Mouse (Mus musculus): Measurements from ENCODE around the gene Rnf130. TPM values are rescaled to one million over a fixed set of nuclear protein-coding genes. Genes with fewer than 3 reads are reported as not detected.

Rnf130 gene
- polyA plus RNA-seq, 1 experiment from 2014 or later, result 75.0 TPM

DNA sequence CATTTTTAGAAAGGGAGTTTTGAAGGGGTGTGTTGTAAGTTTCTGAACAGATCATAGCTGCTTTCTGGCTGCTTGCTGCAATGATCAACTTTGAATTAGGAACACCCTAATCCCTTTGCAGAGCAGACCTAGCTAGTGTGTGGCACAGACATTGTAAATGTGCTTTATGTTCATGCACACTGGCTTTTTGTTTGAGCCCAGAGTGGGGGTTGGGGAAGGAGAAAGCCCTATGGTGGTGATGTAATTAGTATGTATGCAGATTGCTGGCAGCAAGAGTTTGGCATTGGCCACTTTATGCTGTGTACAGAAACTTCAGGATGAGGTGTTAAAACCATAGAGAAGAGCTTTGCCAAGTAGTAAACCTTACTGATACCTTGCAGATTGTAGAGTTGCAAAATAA lies 3.3 kb downstream of the Rnf130 start:
- Histone ChIP-seq H3K4me3 (ENCODE audit: low read depth, low read length) (no peak overlapping the region), H3K9me3 (ENCODE audit: low read length) (no peaks in the 10 kb centered on the region), H3K4me1 (ENCODE audit: insufficient read depth) (peaks cover 41% of the 10 kb centered on the region), H3K27me3 (ENCODE audit: insufficient read depth, low read length) (no peaks in the 10 kb centered on the region), H3K4me2 (ENCODE audit: low read depth, low read length) (no peak overlapping the region), H3K27ac (ENCODE audit: low read depth) (no peak overlapping the region), H3K36me3 (replicated peaks; ENCODE audit: insufficient read depth, low read length) (no peaks in the 10 kb centered on the region), H3K9ac (replicated peaks) (no peak overlapping the region)
- ATAC-seq (no peak), DNase-seq (no peak)
- TF ChIP-seq EP300 (IDR thresholded peaks at IDR 0.05; ENCODE audit: low read depth) (no peak), CTCF (IDR thresholded peaks at IDR 0.05; ENCODE audit: low read depth) (no peak)

DNA sequence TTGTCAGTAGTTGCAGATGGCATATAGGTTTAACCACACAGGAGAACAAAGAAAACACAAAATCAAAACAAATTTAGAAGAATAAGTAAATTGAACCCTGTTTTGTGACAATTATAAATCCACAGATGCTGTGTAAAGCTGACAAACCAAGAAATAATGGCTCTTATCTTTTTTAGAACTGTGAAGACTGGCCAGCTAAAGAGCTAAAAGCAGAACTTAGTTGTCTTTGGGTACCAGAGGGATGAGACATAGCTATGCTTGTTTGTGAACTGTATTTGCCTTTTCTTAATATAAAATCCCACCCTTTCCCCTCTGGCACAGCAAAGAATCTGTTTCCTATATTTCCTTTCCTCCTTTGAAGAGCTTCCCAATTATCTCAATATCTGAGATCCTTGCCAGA lies 9.0 kb downstream of the Rnf130 start:
- ATAC-seq (no peak), DNase-seq (no peak)
- Histone ChIP-seq H3K4me1 (ENCODE audit: insufficient read depth) (peaks cover 34% of the 10 kb centered on the region), H3K27ac (ENCODE audit: low read depth) (no peak overlapping the region), H3K4me2 (ENCODE audit: low read depth, low read length) (no peak overlapping the region), H3K4me3 (ENCODE audit: low read depth, low read length) (no peak overlapping the region), H3K36me3 (replicated peaks; ENCODE audit: insufficient read depth, low read length) (no peaks in the 10 kb centered on the region), H3K27me3 (ENCODE audit: insufficient read depth, low read length) (no peaks in the 10 kb centered on the region), H3K9me3 (ENCODE audit: low read length) (no peaks in the 10 kb centered on the region), H3K9ac (replicated peaks) (no peak overlapping the region)
- TF ChIP-seq EP300 (IDR thresholded peaks at IDR 0.05; ENCODE audit: low read depth) (no peak), CTCF (IDR thresholded peaks at IDR 0.05; ENCODE audit: low read depth) (no peak)

DNA sequence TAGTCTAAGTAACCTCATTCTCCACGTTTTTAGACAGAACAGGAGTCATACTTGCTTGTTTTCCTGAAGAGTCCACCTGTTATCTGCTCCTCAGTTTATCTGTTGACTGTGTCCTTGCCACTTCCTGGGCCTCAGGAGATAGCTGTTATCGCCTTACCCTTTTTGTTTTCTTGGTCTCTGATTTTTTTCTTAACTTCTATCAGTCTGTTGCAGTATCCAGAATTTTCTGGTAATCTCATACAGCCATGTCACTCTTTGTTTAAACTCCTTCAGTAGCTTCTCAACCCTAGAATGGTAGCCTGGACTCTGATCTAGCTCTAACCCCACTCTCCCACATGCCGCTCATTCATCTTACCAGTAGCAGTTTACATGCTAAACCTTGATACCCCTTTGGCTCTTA lies 10.6 kb downstream of the Rnf130 start:
- H3K4me2 ChIP-seq (ENCODE audit: low read depth, low read length), result no peak overlapping the region
- 35% methylated on average over 3 of the region's 3 CpGs for WGBS (ENCODE audit: insufficient replicate concordance)
- H3K27me3 ChIP-seq (ENCODE audit: insufficient read depth, low read length), result no peaks in the 10 kb centered on the region
- H3K27ac ChIP-seq (ENCODE audit: low read depth), result no peak overlapping the region
- no peaks in the 10 kb centered on the region for H3K9me3 ChIP-seq (ENCODE audit: low read length)
- peaks cover 31% of the 10 kb centered on the region for H3K4me1 ChIP-seq (ENCODE audit: insufficient read depth)
- TF ChIP-seq EP300 (IDR thresholded peaks at IDR 0.05; ENCODE audit: low read depth), result peak; percentile 79
- no peak for TF ChIP-seq CTCF (IDR thresholded peaks at IDR 0.05; ENCODE audit: low read depth)
- H3K36me3 ChIP-seq (replicated peaks; ENCODE audit: insufficient read depth, low read length), result no peaks in the 10 kb centered on the region
- H3K9ac ChIP-seq (replicated peaks), result no peak overlapping the region
- no peak for ATAC-seq
- no peak overlapping the region for H3K4me3 ChIP-seq (ENCODE audit: low read depth, low read length)
- no peak for DNase-seq

DNA sequence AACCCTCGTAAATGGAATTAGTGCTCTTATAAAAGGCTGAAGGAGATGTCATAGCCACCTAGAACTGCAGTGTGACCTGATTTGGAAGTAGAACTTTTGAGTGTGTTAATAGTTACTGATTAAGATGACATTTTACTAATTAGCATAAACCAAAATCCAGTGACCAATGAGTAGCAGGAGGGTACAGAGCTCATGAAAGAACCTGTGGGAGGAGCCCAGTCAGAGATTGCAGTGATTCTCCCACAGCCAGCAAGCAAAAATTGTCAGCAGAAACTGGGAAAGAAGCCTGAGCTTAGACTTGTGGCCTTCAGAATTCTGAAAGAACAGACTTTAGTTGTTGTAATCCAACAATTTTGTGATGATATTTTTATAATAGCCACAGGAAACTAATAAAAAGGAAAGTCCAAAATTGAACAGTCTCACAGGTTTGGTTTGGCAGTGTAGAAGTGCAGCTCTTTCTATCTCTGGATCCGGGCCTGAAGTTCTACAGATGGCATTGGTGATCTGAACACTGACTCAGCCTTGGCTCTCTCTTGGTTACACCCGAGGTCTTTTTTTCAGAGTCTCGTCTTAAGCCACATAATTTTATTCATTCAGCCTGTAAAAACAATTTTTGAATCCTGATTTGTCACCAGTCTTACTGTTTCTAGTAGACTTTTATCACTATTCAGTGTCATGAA lies 11.8 kb downstream of the Rnf130 start:
- ATAC-seq, result peak; percentile 73
- 56% methylated on average over 4 of the region's 4 CpGs for WGBS (ENCODE audit: insufficient replicate concordance)
- H3K27ac ChIP-seq (ENCODE audit: low read depth), result no peak overlapping the region
- H3K36me3 ChIP-seq (replicated peaks; ENCODE audit: insufficient read depth, low read length), result no peaks in the 10 kb centered on the region
- peaks cover 26% of the 10 kb centered on the region for H3K4me1 ChIP-seq (ENCODE audit: insufficient read depth)
- no peaks in the 10 kb centered on the region for H3K9me3 ChIP-seq (ENCODE audit: low read length)
- no peak overlapping the region for H3K4me2 ChIP-seq (ENCODE audit: low read depth, low read length)
- DNase-seq, result no peak
- no peak overlapping the region for H3K4me3 ChIP-seq (ENCODE audit: low read depth, low read length)
- TF ChIP-seq EP300 (IDR thresholded peaks at IDR 0.05; ENCODE audit: low read depth) (no peak), CTCF (IDR thresholded peaks at IDR 0.05; ENCODE audit: low read depth) (no peak)
- H3K9ac ChIP-seq (replicated peaks), result no peak overlapping the region
- no peaks in the 10 kb centered on the region for H3K27me3 ChIP-seq (ENCODE audit: insufficient read depth, low read length)

DNA sequence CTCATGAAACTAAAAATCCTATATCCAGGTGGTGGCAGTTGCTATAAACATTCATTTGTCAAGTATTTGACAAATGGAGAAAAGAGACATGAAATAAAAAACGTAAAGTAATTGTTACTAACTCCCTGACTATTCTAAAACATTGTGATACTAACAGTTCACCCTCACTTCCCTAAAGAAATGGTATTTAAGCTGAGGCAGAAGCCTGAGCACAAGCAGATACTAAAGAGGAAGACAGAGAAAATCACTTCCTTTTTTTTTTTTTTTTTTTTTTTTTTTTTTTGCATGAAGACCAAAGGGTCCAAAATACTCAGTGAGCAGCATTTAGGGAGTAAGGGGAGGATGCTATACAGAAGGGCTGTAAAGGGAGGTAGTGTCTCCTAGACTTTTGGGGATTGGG lies 13.6 kb downstream of the Rnf130 start:
- Histone ChIP-seq H3K27me3 (ENCODE audit: insufficient read depth, low read length) (no peaks in the 10 kb centered on the region), H3K4me3 (ENCODE audit: low read depth, low read length) (no peak overlapping the region), H3K4me1 (ENCODE audit: insufficient read depth) (peaks cover 26% of the 10 kb centered on the region), H3K27ac (ENCODE audit: low read depth) (no peak overlapping the region), H3K9ac (replicated peaks) (no peak overlapping the region), H3K4me2 (ENCODE audit: low read depth, low read length) (no peak overlapping the region), H3K9me3 (ENCODE audit: low read length) (no peaks in the 10 kb centered on the region), H3K36me3 (replicated peaks; ENCODE audit: insufficient read depth, low read length) (no peaks in the 10 kb centered on the region)
- WGBS (ENCODE audit: insufficient replicate concordance), result 38% methylated on average over 1 of the region's 1 CpGs
- TF ChIP-seq EP300 (IDR thresholded peaks at IDR 0.05; ENCODE audit: low read depth), result no peak
- no peak for TF ChIP-seq CTCF (IDR thresholded peaks at IDR 0.05; ENCODE audit: low read depth)
- ATAC-seq (no peak), DNase-seq (no peak)

DNA sequence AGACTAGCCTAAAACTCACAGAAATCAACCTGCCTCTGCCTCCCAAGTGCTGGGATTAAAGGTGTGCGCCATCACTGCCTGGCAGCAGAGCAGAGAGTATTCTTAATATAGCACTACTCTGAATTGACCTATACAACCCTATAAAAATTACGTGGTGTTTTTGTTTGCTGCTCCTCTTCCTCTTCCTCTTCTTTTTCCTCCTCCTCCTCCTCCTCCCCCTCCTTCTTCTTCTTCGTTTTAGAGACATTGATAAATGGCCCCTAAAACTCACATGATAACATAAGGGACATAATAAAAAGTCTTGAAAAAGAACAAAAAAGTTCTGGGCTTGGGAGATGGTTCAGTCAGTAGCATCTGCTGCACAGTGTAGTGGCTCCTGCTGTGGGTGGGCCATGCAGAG lies 16.0 kb downstream of the Rnf130 start:
- no peaks in the 10 kb centered on the region for H3K27me3 ChIP-seq (ENCODE audit: insufficient read depth, low read length)
- no peak overlapping the region for H3K4me2 ChIP-seq (ENCODE audit: low read depth, low read length)
- H3K9ac ChIP-seq (replicated peaks), result no peak overlapping the region
- no peaks in the 10 kb centered on the region for H3K9me3 ChIP-seq (ENCODE audit: low read length)
- no peak for DNase-seq
- H3K4me1 ChIP-seq (ENCODE audit: insufficient read depth), result peaks cover 19% of the 10 kb centered on the region
- H3K4me3 ChIP-seq (ENCODE audit: low read depth, low read length), result no peak overlapping the region
- no peak overlapping the region for H3K27ac ChIP-seq (ENCODE audit: low read depth)
- no peak for ATAC-seq
- TF ChIP-seq EP300 (IDR thresholded peaks at IDR 0.05; ENCODE audit: low read depth) (no peak), CTCF (IDR thresholded peaks at IDR 0.05; ENCODE audit: low read depth) (no peak)
- 46% methylated on average over 3 of the region's 3 CpGs for WGBS (ENCODE audit: insufficient replicate concordance)
- H3K36me3 ChIP-seq (replicated peaks; ENCODE audit: insufficient read depth, low read length), result no peaks in the 10 kb centered on the region

Measured in liver, postnatal 0 days (tissue).